Mouse (Mus musculus) lung, embryonic 14.5 days (tissue): ENCODE results near the gene Rftn2. TPM values are rescaled to one million over a fixed set of nuclear protein-coding genes. Genes with fewer than 3 reads are reported as not detected.
"Not testable (repeated sequence)": the region's sequence is repeated elsewhere in the genome, so short reads cannot be mapped to it uniquely, and the experiment has no call there.

Experiments
- ATAC-seq: fragments of 200-750 bp; cut with Nextera tagmentation; 2 replicates; pipeline ENCODE4 v1.8.0; 2017; ENCODE audit warnings: mild to moderate bottlenecking, moderate TSS enrichment, moderate library complexity; ENCODE audit not compliant: insufficient read depth
- DNase-seq: peaks from one replicate; pipeline ENCODE4 v3.0.0-alpha.2; 2015
- H3K27ac ChIP-seq: fragments of 300-500 bp; sonication (generic); 2 replicates; pipeline ENCODE4 v1.5.1; 2014; ENCODE audit warnings: low read depth, mild to moderate bottlenecking, moderate library complexity
- H3K27me3 ChIP-seq: fragments of 300-500 bp; sonication (generic); 2 replicates; pipeline ENCODE4 v1.6.1; 2014; ENCODE audit warnings: low read length, control low read depth; ENCODE audit not compliant: insufficient read depth
- H3K36me3 ChIP-seq: fragments of 300-500 bp; sonication (generic); 2 replicates; pipeline ENCODE4 v1.6.1; 2014; ENCODE audit warnings: control low read depth; ENCODE audit not compliant: insufficient read depth
- H3K4me1 ChIP-seq: fragments of 300-500 bp; sonication (generic); 2 replicates; pipeline ENCODE4 v1.6.1; 2014; ENCODE audit warnings: antibody characterized with exemption, control low read depth; ENCODE audit not compliant: insufficient read depth
- H3K4me2 ChIP-seq: fragments of 300-500 bp; sonication (generic); 2 replicates; pipeline ENCODE4 v1.6.1; 2014; ENCODE audit warnings: mild to moderate bottlenecking
- H3K4me3 ChIP-seq: fragments of 300-500 bp; sonication (generic); 2 replicates; pipeline ENCODE4 v1.5.1; 2014; ENCODE audit warnings: low read depth, low read length
- H3K9ac ChIP-seq: fragments of 300-500 bp; sonication (generic); 2 replicates; pipeline ENCODE4 v1.6.1; 2014
- H3K9me3 ChIP-seq: fragments of 300-500 bp; sonication (generic); 2 replicates; pipeline ENCODE4 v1.6.1; 2016; ENCODE audit warnings: low read depth, low read length, control low read depth
- CTCF ChIP-seq: IDR thresholded peaks from 2 replicates; pipeline ENCODE4 v1.5.1; 2016; ENCODE audit warnings: antibody characterized with exemption, low read depth
- WGBS: fragments of 180-500 bp; shearing (Covaris S2); extraction: QIAGEN DNeasy Blood & Tissue Kit; methylation state at CpG from one replicate; pipeline ENCODE4 v1.1.7; 2014; 5-methylcytosine and 5-hydroxymethylcytosine counted together
- polyA plus RNA-seq: library from polyadenylated mRNA; unstranded; fragments of >200 nt; fragmentation: Nextera tagmentation; extraction: Ambion mirVana; gene quantifications from 2 replicates; pipeline ENCODE4 v1.2.1, GENCODE M21; 2014

Rftn2 gene
- polyA plus RNA-seq, 1 experiment from 2014 or later: 12.1 TPM

GRCm38 (mm10) chr1:55129716-55130115, 96.9 kb downstream of the Rftn2 start:
- ATAC-seq: no peak
- Histone ChIP-seq H3K36me3 (no peaks in the 10 kb centered on the region), H3K4me2 (no peak overlapping the region), H3K9me3 (no peaks in the 10 kb centered on the region), H3K4me1 (peaks cover 16% of the 10 kb centered on the region), H3K4me3 (no peak overlapping the region), H3K27ac (no peak overlapping the region), H3K9ac (no peak overlapping the region), H3K27me3 (no peaks in the 10 kb centered on the region)
- no peak for DNase-seq
- 90% methylated on average over 5 of the region's 5 CpGs for WGBS
- no peak for TF ChIP-seq CTCF

- not testable (repeated sequence) for H3K9ac ChIP-seq, H3K36me3 ChIP-seq, H3K4me1 ChIP-seq, H3K9me3 ChIP-seq, H3K4me3 ChIP-seq, H3K27me3 ChIP-seq, H3K4me2 ChIP-seq, ATAC-seq, DNase-seq, H3K27ac ChIP-seq
- 91% methylated on average over 2 of the region's 2 CpGs for WGBS
Observed at GRCm38 (mm10) chr1:55124136-55124535, 102.4 kb downstream of the Rftn2 start.

- no peaks in the 10 kb centered on the region for H3K4me1 ChIP-seq
- H3K36me3 ChIP-seq: no peaks in the 10 kb centered on the region
- 82% methylated on average over 2 of the region's 2 CpGs for WGBS
- no peak for ATAC-seq
- H3K4me3 ChIP-seq: no peak overlapping the region
- no peak overlapping the region for H3K9ac ChIP-seq
- no peak overlapping the region for H3K4me2 ChIP-seq
- no peaks in the 10 kb centered on the region for H3K9me3 ChIP-seq
- H3K27ac ChIP-seq: no peak overlapping the region
- DNase-seq: no peak
- TF ChIP-seq CTCF: no peak
- H3K27me3 ChIP-seq: no peaks in the 10 kb centered on the region
Observed at GRCm38 (mm10) chr1:55123561-55123960, 103.0 kb downstream of the Rftn2 start.

GRCm38 (mm10) chr1:55123046-55123445, 103.5 kb downstream of the Rftn2 start:
- Histone ChIP-seq H3K4me3 (no peak overlapping the region), H3K27ac (no peak overlapping the region), H3K9me3 (no peaks in the 10 kb centered on the region), H3K9ac (no peak overlapping the region), H3K36me3 (no peaks in the 10 kb centered on the region), H3K4me2 (no peak overlapping the region), H3K4me1 (no peaks in the 10 kb centered on the region), H3K27me3 (no peaks in the 10 kb centered on the region)
- no peak for DNase-seq
- TF ChIP-seq CTCF: no peak
- no peak for ATAC-seq
- 82% methylated on average over 5 of the region's 5 CpGs for WGBS

Other genes starting within 250 kb of the Rftn2 start
- 313 and 342 TPM in 2 replicates for gene Sf3b1, start 199.3 kb downstream of the Rftn2 start, polyA plus RNA-seq
- 21.1 and 22.9 TPM in 2 replicates for gene Coq10b, start 174.0 kb downstream of the Rftn2 start, polyA plus RNA-seq
- gene Hspe1, start 138.7 kb downstream of the Rftn2 start, polyA plus RNA-seq: 435 and 439 TPM in 2 replicates
- gene Hspd1, start 138.5 kb downstream of the Rftn2 start, polyA plus RNA-seq: 312 and 315 TPM in 2 replicates
- gene Mob4, start 95.6 kb downstream of the Rftn2 start, polyA plus RNA-seq: 141 TPM in 2 replicates
- 2.9 and 3.3 TPM in 2 replicates for gene Mars2, start 10.4 kb upstream of the Rftn2 start, polyA plus RNA-seq
- 0.32 TPM in 1 of 2 replicates, not detected in the other for gene Boll, start 136.7 kb upstream of the Rftn2 start, polyA plus RNA-seq
- 1.9 and 2.1 TPM in 2 replicates for gene Plcl1, start 179.1 kb upstream of the Rftn2 start, polyA plus RNA-seq